Mouse (Mus musculus): ENCODE measurements at regions not wholly inside any gene's neighbourhood (a gene's known extent, or its start where the extent isn't known, plus 50 kb on each side); places are given as distances from the start of the nearest gene placed in this dataset.

DNA sequence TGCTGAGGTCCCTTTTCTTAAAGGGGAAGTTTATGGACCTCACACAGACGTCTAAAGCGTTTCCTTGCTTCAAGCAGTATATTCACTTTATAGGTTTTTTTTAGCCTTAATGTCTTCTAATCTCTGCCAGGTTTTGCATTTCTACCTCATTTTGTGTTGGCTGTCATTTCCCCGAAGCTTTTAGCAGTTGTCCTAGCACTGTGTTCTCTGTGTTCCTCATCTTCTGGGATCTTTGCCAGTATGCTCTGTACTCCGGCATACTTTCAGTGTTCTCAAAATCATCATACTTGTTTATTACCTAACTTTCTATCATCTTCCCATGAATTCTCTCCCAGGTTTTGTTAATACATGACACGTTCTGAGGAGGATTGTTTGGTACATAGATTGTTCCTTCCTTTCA lies 333.5 kb upstream of the Lsamp start:
- ATAC-seq (ENCODE audit: low read depth) = no peak
- DNase-seq (ENCODE audit: low spot score) = no peak
- no peak overlapping the region for H3K9ac ChIP-seq (ENCODE audit: low read depth, low read length)
- no peaks in the 10 kb centered on the region for H3K36me3 ChIP-seq (ENCODE audit: control insufficient read depth, insufficient read depth, low read length)
- H3K4me1 ChIP-seq (ENCODE audit: control insufficient read depth, insufficient read depth, low read length) = no peaks in the 10 kb centered on the region
- no peak overlapping the region for H3K4me3 ChIP-seq (ENCODE audit: low read depth, low read length)
- H3K9me3 ChIP-seq (ENCODE audit: control insufficient read depth, low read length) = no peaks in the 10 kb centered on the region
- whole genome bisulfite sequencing = 74% methylated on average over 5 of the region's 5 CpGs
- no peak overlapping the region for H3K4me2 ChIP-seq (ENCODE audit: low read depth, low read length)
- H3K27me3 ChIP-seq (replicated peaks; ENCODE audit: control insufficient read depth, insufficient read depth, low read length) = no peaks in the 10 kb centered on the region
- H3K27ac ChIP-seq (replicated peaks; ENCODE audit: low read depth, low read length) = no peak overlapping the region

DNA sequence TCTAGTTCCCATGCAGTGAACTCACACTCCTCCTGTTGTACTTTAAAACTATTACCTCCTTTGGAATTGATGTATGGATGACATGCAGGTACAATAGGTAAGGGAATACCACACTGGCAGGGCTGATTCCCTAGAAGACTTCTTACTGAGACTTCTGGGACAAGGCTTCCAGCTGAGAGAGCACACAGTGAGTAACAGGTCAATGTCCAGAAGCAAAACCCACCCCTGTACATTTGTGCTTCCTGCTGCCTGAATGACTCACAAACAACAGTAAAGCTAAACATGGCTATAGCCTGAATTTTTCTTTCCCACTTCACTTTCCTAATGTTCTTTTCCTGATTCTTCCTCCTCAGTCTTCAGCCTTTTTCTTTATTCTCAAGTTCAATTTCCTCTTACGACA lies 316.3 kb upstream of the Lsamp start:
- H3K4me3 ChIP-seq (ENCODE audit: low read depth, low read length) = no peak overlapping the region
- no peaks in the 10 kb centered on the region for H3K36me3 ChIP-seq (ENCODE audit: control insufficient read depth, insufficient read depth, low read length)
- no peaks in the 10 kb centered on the region for H3K27me3 ChIP-seq (replicated peaks; ENCODE audit: control insufficient read depth, insufficient read depth, low read length)
- no peak overlapping the region for H3K9ac ChIP-seq (ENCODE audit: low read depth, low read length)
- 88% methylated on average over 1 of the region's 1 CpGs for WGBS
- no peak for DNase-seq (ENCODE audit: low spot score)
- no peaks in the 10 kb centered on the region for H3K4me1 ChIP-seq (ENCODE audit: control insufficient read depth, insufficient read depth, low read length)
- ATAC-seq (ENCODE audit: low read depth) = no peak
- no peak overlapping the region for H3K27ac ChIP-seq (replicated peaks; ENCODE audit: low read depth, low read length)
- no peaks in the 10 kb centered on the region for H3K9me3 ChIP-seq (ENCODE audit: control insufficient read depth, low read length)
- H3K4me2 ChIP-seq (ENCODE audit: low read depth, low read length) = no peak overlapping the region

DNA sequence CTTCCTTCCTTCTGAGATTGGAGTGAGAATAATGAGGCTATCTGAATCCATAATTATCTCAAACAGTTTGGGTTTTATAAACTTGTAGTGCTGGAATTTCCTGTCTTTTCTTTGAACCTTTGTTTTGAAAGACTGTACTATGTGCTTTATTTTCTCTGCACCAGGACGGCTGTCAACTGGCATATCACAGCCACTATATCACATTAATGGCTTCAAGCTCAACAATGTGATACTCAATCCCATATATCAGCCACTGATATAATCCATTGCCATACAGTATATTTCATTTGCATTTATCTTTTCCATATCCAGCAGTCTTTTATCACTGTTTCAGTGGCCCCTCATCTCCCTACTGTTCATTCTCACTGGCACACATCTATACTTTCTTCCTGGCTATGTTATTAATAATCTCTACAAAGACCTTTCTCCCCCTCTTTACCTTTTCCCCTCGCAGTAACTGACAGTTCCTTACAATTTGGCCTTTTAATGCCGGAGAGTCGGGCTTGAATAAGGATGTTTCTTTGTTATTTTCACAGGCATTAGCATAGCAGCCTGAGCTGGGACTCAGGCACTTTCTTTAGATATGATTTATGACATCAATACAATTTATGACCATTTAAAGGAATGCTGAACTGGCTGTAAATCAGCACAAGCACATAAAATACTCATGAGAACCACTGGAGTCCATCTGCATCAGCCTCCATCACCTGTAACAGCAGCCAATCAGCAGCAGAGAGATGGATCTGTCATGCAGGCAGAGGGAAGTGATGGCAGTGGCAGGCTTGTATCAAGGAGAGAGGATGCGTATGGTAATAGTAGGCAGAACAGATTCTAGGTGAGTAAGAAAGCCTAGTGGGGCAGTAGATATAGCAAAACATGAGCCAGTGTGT lies 311.8 kb upstream of the Lsamp start:
- 66% methylated on average over 5 of the region's 5 CpGs for WGBS
- no peak for ATAC-seq (ENCODE audit: low read depth)

DNA sequence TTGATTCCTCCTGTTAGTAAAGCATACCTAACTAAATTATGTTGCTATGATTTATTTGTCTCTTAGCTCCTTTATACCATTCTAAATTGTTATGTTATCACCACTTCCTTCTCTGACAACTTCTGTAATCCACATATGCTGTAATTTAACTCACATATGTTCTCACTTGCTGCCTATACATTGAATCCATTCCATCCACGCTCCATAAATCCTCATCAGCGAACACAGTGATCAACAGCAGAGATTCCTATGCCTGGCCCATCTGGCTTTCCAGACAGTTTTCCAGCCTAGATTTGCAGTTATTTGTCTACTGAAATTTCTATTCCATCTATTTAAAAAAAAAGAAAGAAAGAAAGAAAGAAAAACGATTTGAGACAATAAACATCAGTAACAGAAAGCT lies 308.4 kb upstream of the Lsamp start:
- H3K4me1 ChIP-seq (ENCODE audit: control insufficient read depth, insufficient read depth, low read length) = no peaks in the 10 kb centered on the region
- H3K4me3 ChIP-seq (ENCODE audit: low read depth, low read length) = no peak overlapping the region
- no peaks in the 10 kb centered on the region for H3K36me3 ChIP-seq (ENCODE audit: control insufficient read depth, insufficient read depth, low read length)
- H3K27ac ChIP-seq (replicated peaks; ENCODE audit: low read depth, low read length) = no peak overlapping the region
- no peak for ATAC-seq (ENCODE audit: low read depth)
- WGBS = 47% methylated on average over 3 of the region's 3 CpGs
- no peak for DNase-seq (ENCODE audit: low spot score)
- H3K9me3 ChIP-seq (ENCODE audit: control insufficient read depth, low read length) = no peaks in the 10 kb centered on the region
- no peak overlapping the region for H3K4me2 ChIP-seq (ENCODE audit: low read depth, low read length)
- no peaks in the 10 kb centered on the region for H3K27me3 ChIP-seq (replicated peaks; ENCODE audit: control insufficient read depth, insufficient read depth, low read length)
- H3K9ac ChIP-seq (ENCODE audit: low read depth, low read length) = no peak overlapping the region

More for the DNA sequence above, 311.8 kb upstream of the Lsamp start:
- H3K4me3 ChIP-seq (ENCODE audit: low read depth, low read length) = no peak overlapping the region
- no peak overlapping the region for H3K27ac ChIP-seq (replicated peaks; ENCODE audit: low read depth, low read length)
- no peak overlapping the region for H3K9ac ChIP-seq (ENCODE audit: low read depth, low read length)
- H3K9me3 ChIP-seq (ENCODE audit: control insufficient read depth, low read length) = no peaks in the 10 kb centered on the region
- H3K27me3 ChIP-seq (replicated peaks; ENCODE audit: control insufficient read depth, insufficient read depth, low read length) = no peaks in the 10 kb centered on the region
- no peaks in the 10 kb centered on the region for H3K4me1 ChIP-seq (ENCODE audit: control insufficient read depth, insufficient read depth, low read length)
- no peak overlapping the region for H3K4me2 ChIP-seq (ENCODE audit: low read depth, low read length)
- H3K36me3 ChIP-seq (ENCODE audit: control insufficient read depth, insufficient read depth, low read length) = no peaks in the 10 kb centered on the region
- DNase-seq (ENCODE audit: low spot score) = no peak

DNA sequence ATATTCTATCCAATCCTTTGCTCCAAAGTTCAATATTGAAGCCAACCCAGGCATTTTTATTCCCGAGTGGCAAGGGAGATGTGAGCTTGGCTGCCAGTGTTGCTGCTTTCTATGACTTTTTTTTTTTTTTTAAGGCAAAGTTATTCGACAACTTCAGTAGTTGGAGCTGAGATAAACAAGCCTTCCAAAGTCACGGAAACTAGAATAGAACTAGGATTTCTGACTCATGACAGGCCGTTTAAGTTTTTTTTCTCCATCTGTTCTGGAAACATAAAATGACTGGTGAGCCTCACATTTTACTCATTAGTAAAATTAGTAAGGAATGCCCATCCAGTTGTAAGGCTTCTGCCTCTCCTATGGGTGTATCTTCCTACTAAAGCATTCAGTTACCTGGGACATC lies 305.9 kb upstream of the Lsamp start:
- no peak for ATAC-seq (ENCODE audit: low read depth)
- H3K9me3 ChIP-seq (ENCODE audit: control insufficient read depth, low read length) = no peaks in the 10 kb centered on the region
- WGBS = 75% methylated on average over 4 of the region's 4 CpGs
- no peaks in the 10 kb centered on the region for H3K36me3 ChIP-seq (ENCODE audit: control insufficient read depth, insufficient read depth, low read length)
- H3K9ac ChIP-seq (ENCODE audit: low read depth, low read length) = no peak overlapping the region
- no peak for DNase-seq (ENCODE audit: low spot score)
- no peaks in the 10 kb centered on the region for H3K27me3 ChIP-seq (replicated peaks; ENCODE audit: control insufficient read depth, insufficient read depth, low read length)
- H3K4me1 ChIP-seq (ENCODE audit: control insufficient read depth, insufficient read depth, low read length) = no peaks in the 10 kb centered on the region
- no peak overlapping the region for H3K27ac ChIP-seq (replicated peaks; ENCODE audit: low read depth, low read length)
- no peak overlapping the region for H3K4me3 ChIP-seq (ENCODE audit: low read depth, low read length)
- no peak overlapping the region for H3K4me2 ChIP-seq (ENCODE audit: low read depth, low read length)

DNA sequence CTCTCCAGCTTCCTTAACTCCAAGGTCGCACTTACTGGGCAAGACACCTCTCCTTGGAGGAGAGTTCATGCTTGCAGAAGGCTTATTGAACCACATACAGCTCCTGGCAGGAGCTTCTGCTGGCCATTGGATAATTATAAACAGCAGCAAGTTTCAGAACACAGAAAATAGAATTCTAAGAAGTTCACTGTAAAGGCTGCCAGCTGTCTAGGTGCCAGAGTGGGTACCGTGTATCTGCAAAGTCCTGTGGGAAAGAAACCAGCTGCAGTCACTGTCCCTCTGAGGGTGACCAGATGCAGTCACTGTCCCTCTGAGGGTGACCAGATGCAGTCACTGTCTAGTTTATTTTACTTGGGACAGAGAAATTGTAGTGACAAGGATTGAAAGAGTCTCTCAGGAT lies 291.1 kb upstream of the Lsamp start:
- ATAC-seq (ENCODE audit: low read depth) = no peak

DNA sequence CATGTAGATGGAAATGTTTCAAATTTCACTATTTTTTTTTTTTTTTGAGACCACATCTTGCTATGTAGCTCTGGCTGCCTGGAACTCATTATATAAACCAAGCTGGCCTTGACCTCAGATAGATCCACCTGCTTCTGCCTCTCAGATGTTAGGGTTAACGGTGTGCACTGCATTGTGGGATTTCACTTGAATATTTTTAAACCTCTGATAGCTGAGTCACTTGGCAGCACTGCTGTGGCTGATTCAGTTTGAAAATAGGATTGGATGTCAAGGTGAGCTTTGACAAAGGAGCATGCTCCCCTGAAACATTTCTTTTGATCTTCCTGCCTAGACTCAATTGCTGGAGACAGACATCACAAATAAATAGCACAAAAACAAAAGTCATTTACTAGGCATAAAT lies 288.3 kb upstream of the Lsamp start:
- DNase-seq (ENCODE audit: low spot score) = no peak

More for the DNA sequence above, 291.1 kb upstream of the Lsamp start:
- Histone ChIP-seq H3K4me3 (ENCODE audit: low read depth, low read length) (no peak overlapping the region), H3K27me3 (replicated peaks; ENCODE audit: control insufficient read depth, insufficient read depth, low read length) (no peaks in the 10 kb centered on the region), H3K9me3 (ENCODE audit: control insufficient read depth, low read length) (no peaks in the 10 kb centered on the region), H3K4me1 (ENCODE audit: control insufficient read depth, insufficient read depth, low read length) (no peaks in the 10 kb centered on the region), H3K4me2 (ENCODE audit: low read depth, low read length) (no peak overlapping the region), H3K36me3 (ENCODE audit: control insufficient read depth, insufficient read depth, low read length) (no peaks in the 10 kb centered on the region), H3K9ac (ENCODE audit: low read depth, low read length) (no peak overlapping the region), H3K27ac (replicated peaks; ENCODE audit: low read depth, low read length) (no peak overlapping the region)
- 63% methylated on average over 2 of the region's 2 CpGs for WGBS
- no peak for DNase-seq (ENCODE audit: low spot score)

DNA sequence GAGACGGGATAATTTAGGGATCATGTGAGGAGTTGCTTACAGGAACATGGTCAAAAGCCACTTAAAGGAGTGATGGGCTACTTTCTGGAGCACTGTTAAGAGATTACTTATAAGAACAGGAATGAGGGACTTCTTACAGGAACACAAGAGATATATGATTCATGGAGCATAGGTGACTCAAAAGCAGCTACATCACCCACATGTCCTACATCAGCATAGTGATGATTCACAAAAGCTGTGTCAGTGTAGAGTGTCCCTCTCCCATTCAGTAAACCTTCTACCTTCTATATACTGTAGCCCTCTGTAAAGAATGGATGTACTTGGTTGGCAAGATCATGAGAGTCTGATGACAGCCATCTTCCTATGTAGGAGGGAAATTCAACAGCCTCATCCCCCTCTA lies 285.0 kb upstream of the Lsamp start:
- Histone ChIP-seq H3K27me3 (replicated peaks; ENCODE audit: control insufficient read depth, insufficient read depth, low read length) (no peaks in the 10 kb centered on the region), H3K4me2 (ENCODE audit: low read depth, low read length) (no peak overlapping the region), H3K9me3 (ENCODE audit: control insufficient read depth, low read length) (no peaks in the 10 kb centered on the region), H3K36me3 (ENCODE audit: control insufficient read depth, insufficient read depth, low read length) (no peaks in the 10 kb centered on the region), H3K4me1 (ENCODE audit: control insufficient read depth, insufficient read depth, low read length) (no peaks in the 10 kb centered on the region), H3K4me3 (ENCODE audit: low read depth, low read length) (no peak overlapping the region), H3K9ac (ENCODE audit: low read depth, low read length) (no peak overlapping the region), H3K27ac (replicated peaks; ENCODE audit: low read depth, low read length) (no peak overlapping the region)
- no peak for DNase-seq (ENCODE audit: low spot score)
- no peak for ATAC-seq (ENCODE audit: low read depth)
- 85% methylated on average over 1 of the region's 1 CpGs for WGBS

More for the DNA sequence above, 288.3 kb upstream of the Lsamp start:
- Histone ChIP-seq H3K36me3 (ENCODE audit: control insufficient read depth, insufficient read depth, low read length) (no peaks in the 10 kb centered on the region), H3K4me3 (ENCODE audit: low read depth, low read length) (no peak overlapping the region), H3K4me1 (ENCODE audit: control insufficient read depth, insufficient read depth, low read length) (no peaks in the 10 kb centered on the region), H3K9ac (ENCODE audit: low read depth, low read length) (no peak overlapping the region), H3K9me3 (ENCODE audit: control insufficient read depth, low read length) (no peaks in the 10 kb centered on the region), H3K27ac (replicated peaks; ENCODE audit: low read depth, low read length) (no peak overlapping the region), H3K4me2 (ENCODE audit: low read depth, low read length) (no peak overlapping the region), H3K27me3 (replicated peaks; ENCODE audit: control insufficient read depth, insufficient read depth, low read length) (no peaks in the 10 kb centered on the region)
- no peak for ATAC-seq (ENCODE audit: low read depth)
- 43% methylated on average over 1 of the region's 1 CpGs for WGBS

DNA sequence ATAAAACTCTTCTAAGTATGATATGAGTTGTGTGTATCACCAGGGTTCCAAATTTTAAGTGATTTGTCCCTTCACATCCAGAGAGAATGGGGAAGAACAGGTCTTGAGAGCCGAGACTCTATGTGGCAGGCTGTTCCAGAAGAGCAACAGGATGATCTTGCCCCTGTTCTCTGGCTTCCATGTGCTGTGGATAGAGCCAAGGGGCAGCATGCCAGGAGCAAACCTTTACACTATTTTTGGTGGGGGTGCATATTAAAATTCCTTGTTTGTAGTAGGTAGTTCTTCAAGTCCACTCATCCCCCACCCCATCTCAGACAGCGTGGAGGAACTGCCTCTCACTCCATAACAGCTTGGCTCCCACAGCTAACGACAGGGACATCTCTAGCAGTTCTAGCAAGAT lies 278.0 kb upstream of the Lsamp start:
- H3K27me3 ChIP-seq (replicated peaks; ENCODE audit: control insufficient read depth, insufficient read depth, low read length) = no peaks in the 10 kb centered on the region
- H3K36me3 ChIP-seq (ENCODE audit: control insufficient read depth, insufficient read depth, low read length) = no peaks in the 10 kb centered on the region
- no peak overlapping the region for H3K4me3 ChIP-seq (ENCODE audit: low read depth, low read length)
- no peaks in the 10 kb centered on the region for H3K9me3 ChIP-seq (ENCODE audit: control insufficient read depth, low read length)
- no peak for ATAC-seq (ENCODE audit: low read depth)
- no peak overlapping the region for H3K4me2 ChIP-seq (ENCODE audit: low read depth, low read length)
- DNase-seq (ENCODE audit: low spot score) = no peak
- H3K9ac ChIP-seq (ENCODE audit: low read depth, low read length) = no peak overlapping the region
- no peak overlapping the region for H3K27ac ChIP-seq (replicated peaks; ENCODE audit: low read depth, low read length)
- 70% methylated on average over 3 of the region's 3 CpGs for whole genome bisulfite sequencing
- H3K4me1 ChIP-seq (ENCODE audit: control insufficient read depth, insufficient read depth, low read length) = no peaks in the 10 kb centered on the region

Measured in embryonic facial prominence, embryonic 14.5 days (tissue).